Mouse (Mus musculus) layer of hippocampus, adult 9-10 months (tissue): ENCODE measurements around the gene Ccdc120.

Source experiments
- DNase-seq: peaks from one replicate; pipeline ENCODE4 v3.0.0; 2022; ENCODE audit warnings: low spot score

Gene Ccdc120

DNA sequence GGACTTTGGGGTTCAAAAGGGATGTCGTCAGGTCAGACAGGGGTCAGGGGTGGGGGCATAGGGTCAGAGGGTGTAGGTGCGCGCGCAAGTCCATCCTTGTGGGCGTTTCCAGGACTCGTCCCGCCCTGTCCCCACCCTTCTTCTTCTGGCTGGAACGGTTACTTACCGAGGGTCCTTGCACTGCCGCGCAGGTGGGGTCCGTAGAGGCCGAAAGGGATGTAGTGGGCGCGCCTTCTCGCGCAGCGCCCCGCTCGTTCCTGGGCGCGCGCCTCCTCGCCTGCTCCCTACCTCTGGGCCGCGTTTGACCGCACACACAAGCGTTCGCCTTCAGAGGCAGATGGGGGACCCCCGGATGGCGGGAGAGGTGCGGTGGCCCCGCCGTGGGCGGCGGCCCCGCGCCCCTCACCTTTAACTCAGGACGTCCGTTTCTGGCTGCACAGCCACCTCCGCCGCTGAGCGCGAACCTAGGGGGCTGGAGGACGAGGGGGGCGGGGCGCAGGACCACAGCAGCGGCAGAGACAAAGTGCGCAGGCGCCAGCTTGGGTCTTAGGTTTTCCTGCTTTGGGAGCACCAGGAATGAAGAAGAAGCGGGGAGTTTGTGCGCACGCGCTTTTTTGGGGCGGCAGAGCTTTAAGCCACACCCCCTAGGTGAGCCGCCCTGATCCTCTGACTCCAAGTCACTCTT is at the start of gene Ccdc120:
TSS of gene Ccdc120 (minus strand) at position 474 of the 685 bp plus-strand sequence.
- no peak for DNase-seq

DNA sequence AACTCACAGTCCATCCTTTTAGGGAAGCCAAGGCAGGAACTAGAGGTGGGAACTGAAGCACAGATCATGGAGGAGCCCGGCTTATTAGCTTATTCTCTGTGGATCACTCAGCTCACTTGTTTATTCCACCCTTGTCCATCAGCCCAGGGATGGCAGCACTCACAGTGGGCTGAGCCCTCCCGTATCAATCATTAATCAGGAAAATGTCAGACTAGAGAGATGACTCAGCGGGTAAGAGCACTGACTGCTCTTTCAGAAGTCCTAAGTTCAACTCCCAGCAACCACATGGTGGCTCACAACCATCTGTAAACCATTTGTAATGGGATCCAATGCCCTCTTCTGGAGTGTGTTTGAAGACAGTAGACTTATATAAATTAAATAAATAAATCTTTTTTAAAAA is 46.6 kb upstream of the Ccdc120 start:
- no peak for DNase-seq

DNA sequence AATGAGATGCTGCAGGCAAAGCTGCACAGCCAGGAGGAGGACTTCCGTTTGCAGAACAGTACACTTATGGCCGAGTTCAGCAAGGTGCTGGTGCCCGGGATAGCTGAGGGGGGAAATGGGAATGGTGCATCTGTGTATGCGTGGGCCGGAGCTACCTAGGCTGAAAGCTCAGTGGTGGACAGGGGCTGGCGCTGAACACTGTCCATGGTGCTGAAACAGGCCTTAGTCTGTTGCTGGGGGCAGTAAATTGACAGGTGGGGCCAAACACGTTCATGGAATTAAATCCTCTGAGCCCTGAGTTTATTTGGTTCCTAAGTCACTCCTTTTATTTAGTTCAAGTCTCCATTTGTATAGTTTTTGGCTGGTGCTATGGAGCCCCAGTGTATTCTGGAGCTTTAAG is 44.3 kb upstream of the Ccdc120 start:
- DNase-seq, result no peak

DNA sequence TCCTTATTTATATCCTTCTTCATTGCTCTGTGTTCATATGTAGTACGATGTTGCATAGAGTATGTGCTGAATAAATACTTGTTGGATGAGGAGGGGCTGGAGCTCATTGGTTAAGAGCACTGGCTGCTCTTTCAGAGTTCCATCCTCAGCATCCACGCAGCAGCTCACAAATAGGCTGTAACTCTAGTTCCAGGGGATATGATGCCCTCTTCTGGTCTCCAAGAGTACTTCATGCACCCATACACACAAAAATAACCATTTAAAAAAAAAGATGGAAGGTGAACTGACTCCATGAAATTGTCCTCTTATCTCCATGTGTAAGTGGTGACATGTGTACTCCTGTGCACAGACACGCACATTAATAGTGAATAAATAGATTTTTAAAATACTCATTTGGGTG is 42.7 kb upstream of the Ccdc120 start:
- DNase-seq, result no peak

DNA sequence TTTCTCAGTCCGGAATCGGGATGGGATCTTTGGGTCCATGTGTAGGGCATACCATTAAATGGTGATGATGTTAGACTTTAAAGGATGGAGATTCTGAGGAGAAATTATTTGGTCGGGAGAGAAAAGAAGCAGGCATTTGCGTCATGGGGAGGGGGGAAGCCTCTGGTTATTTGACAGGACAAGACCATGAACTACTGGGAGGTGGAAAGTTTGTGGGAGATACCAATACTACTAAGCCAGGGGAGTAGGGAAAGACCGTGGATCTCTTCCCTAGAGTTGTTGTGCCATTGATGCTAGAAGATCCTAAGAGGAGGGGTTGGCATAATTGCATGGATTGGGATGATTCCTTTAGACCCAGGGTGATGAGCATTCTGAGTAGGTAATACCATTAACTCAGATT is 39.6 kb upstream of the Ccdc120 start:
- no peak for DNase-seq

DNA sequence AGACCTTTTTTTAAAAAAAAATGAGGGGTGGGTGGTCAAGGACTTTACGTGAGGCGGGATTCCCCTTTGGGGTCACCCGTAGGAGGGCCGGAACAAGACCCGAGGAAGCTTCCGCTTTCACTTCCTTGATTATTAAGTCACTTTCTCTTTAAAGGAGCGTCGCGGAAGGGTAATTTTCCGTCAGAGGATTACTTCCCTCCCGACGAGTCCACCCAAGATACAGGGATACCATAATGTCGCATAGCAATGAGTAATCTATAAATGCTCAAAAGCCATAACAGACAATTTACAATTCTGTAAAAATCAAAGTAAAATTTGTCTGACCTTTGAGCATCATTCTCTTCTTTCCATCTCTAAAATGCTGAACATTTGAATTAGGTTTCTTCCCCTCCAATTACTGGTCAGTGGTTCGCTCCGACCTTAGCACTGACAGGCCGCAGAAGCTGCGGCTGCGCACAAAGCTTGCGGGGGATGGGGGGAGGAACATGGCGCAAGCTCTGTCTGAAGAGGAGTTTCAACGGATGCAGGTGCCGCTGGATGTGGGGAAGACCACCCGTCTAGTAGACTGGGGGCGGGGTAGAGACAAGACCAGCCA is 38.9 kb upstream of the Ccdc120 start, which contains the start of gene Gripap1:
TSS of gene Gripap1 (plus strand) at position 224 of the 595 bp plus-strand sequence.
- peak; percentile 65 for DNase-seq

DNA sequence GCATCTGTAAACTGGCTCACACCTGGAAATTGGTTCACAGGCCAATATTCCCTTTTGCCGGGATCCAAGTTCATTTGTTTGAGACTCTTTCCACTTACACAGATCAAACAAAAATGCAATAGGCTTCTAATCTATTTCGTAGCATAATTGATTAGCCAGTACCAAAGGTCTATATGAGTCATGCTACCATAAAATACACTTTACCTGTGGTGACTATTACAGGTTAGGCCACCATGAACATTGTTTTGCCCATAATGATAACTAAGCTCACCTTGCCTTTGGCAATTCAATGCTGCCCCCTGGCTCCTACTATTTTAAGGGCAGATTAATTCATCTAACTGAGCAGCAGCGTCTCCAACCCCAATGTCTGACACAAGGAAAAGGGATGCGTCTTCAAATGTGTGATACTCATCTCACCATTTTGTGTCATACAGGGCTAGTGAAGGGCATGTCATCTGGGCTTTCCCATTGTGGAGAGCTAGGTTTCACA is 31.9 kb upstream of the Ccdc120 start:
- DNase-seq, result no peak

DNA sequence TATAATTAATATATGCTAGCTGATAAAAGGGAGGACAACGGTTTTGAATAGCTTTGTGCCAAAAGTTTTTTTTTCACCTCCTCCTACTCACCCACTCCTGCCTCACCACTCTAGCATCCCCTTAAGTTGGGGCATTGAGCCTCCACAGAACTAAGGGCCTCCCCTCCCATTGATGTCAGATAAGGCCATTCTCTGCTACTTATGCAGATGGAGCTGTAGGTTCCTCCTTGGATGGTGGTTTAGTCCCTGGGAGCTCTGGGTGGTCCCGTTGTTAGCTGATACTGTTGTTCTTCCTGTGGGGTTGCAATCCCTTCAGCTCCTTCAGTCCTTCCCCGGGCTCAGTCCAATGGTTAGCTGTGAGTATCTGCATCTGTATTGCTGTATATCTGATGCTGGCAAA is 28.6 kb upstream of the Ccdc120 start:
- DNase-seq, result no peak

DNA sequence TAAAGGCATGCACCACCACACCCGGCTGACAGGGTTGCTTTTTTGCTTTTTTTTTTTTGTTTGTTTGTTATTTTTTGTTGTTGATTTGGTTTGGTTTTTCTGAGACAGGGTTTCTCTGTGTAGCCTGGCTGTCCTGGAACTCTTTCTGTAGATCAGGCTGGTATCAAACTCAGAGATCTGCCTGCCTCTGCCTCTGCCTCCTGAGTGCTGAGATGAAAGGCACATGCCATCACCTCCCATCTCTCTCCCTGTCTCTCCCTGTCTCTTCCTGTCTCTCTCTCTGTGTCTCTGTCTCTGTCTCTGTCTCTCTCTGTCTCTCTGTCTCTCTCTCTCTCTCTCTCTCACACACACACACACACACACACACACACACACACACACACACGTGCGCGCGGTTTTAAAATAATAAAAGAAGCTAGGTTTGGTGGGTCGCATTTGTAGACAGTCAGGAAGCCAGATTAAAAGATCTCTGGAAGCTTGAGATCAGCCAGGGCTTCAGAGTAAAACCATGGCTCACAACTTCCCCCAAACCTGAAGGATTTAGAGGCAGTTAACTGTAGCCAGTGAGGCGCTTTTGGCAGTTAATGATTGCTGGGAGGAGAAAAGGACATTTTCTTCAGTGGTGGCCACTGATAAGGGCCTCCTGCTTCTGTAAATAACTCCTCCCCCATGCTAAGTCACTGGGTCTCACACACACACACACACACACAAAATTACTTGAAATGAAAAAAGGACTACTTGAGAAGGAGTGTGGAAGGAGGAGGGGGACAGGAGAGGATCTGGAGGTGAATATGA is 27.9 kb upstream of the Ccdc120 start:
- no peak for DNase-seq

DNA sequence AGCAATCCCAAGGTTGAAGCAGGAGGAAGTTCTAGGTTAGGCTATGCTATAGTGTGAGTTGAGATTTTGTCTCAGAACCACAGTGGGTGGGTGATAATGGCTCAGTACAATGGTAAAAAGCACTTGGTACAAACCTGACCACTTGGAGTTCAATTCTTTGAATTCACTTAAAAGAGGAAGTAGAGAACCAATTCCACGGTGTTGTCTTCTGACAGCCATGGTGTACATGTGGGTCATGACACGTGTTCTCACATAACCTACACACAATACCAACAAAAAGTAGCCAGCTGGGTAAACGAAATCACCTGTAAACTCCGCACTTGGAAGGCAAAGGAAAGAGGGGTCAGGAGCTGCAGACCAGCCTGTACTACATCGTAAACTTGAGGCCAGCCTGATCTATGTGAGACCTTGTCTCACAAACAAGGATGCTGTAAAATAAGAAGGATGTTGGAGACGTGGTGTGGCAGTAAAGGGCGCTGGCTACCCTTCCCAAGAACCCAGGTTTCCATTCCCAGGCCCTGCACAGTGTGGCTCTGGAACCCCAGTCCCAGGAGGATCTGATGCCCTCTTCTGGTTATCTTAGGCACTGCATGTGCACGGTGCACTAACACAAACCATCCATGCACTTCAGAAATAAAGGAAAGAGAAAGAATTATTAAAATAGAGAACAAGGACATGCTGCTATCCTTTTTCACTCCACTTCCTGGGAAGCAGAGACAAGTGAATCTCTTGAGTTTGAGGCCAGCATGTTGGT is 25.8 kb upstream of the Ccdc120 start:
- DNase-seq, result no peak

DNA sequence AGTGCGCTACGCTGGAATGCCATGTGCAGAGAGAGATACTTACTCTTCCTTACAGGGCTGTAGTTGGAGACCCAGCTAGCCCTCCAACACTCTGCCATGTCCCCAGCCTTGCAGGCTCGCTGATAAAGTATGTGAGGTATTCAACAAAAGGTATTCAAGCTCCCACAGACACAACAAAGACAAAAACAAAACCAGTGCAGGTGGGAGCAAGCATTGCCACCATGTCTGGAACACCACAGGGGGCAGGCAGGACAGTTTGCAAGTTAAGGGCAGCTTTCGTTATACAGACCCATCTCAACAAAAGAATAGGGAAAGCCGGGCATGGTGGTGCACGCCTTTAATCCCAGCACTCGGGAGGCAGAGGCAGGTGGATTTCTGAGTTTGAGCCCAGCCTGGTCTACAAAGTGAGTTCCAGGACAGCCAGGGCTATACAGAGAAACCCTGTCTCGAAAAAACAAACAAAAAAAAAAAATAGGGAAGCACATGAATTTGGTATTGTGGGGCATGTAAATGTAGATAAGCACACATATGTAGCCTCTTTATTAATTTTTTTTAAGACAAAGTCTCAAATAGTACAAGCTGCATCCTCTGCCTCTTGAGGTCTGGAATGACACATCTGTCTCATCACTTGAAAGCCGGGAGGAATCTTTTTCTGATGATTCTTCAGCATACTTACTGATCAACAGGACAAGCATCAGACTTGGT is 24.9 kb upstream of the Ccdc120 start:
- DNase-seq, result no peak

DNA sequence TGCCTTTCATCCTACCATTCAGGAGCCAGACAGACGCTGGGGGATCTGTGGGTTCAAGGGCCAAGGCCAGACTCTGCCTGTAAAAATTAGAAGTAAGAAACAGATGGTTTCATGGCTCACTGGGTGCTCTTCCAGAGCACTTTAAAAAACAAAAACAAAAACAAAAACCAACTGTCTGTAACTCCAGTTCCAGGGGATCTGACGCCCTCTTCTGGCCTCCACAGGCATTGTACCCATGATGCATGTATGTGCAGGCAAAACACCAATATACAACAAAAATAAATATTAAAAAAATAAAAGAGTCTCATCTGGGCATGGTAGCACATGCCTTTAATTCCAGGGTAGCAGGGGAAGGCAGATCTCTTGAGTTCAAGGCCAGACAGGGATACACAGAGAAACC is 22.1 kb upstream of the Ccdc120 start:
- DNase-seq, result no peak

DNA sequence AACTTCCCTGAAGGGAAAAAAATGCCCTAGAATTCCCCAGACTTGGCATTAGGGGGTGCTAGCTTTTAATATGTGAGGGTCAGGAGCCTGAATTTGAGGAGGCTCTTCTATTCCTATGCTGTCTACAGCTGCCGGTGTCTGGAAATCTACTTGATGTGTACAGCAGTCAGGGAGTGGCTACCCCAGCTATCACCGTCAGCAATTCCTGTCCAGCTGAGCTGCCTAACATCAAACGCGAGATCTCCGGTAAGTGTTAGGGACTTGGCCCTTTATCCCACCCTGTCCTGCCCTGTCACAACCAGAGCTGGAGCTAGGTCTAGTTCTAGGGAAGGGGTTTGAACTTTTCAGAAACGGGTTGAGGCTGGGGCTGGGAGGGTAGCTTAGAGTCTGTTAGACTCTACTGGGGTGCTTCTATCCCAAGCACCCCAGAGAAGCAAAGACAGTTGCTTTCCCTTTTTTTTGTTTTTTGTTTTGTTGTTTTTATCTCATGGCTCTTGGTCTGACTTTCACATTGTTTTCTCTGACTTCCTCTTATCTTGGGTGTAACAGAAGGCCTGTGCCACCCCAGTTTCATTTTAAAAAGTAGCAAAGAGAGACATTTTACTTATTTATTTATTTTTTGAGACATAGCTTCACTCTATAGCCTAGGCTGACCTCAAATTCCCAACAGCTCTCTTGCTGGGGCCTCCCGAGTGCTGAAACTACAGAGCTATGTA is 18.8 kb upstream of the Ccdc120 start:
- DNase-seq, result no peak

DNA sequence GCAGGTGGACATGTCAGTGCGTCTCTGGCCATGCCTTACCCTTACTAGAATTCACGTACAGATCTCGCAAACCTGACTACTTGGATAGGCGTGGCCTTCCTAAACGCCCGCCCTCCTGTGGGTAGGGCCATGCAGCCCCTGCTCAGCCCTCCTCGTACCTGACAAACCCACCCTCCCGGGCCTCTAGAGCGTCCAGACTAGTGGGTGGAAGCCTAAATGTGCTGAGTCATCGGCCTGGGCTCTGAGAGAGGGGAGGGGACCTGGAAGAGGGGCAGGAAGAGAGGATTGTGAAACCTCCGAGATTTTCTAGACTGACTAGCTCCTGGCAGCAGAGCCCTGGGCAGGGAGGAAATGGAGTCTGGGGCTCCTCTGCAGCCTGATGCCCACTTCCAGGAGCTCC is 15.1 kb upstream of the Ccdc120 start:
- DNase-seq, result no peak

DNA sequence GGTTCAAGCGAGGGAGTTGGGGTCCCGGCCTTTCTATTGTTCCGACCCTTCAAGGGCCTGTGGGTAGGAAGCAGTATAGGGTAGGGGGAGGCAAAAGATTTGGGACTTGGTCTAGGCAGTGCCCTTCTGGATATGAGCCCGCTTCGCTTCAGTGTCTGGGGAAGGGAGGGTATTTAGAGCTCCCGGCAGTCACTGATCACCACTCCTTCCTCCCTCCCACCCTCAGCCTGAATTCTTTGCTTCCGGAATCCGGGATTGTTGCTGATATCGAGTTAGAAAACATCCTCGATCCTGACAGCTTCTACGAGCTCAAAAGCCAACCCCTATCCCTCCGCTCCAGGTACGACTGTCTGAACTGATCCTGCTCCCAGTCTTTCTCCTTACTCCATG is 14.6 kb upstream of the Ccdc120 start:
- no peak for DNase-seq

DNA sequence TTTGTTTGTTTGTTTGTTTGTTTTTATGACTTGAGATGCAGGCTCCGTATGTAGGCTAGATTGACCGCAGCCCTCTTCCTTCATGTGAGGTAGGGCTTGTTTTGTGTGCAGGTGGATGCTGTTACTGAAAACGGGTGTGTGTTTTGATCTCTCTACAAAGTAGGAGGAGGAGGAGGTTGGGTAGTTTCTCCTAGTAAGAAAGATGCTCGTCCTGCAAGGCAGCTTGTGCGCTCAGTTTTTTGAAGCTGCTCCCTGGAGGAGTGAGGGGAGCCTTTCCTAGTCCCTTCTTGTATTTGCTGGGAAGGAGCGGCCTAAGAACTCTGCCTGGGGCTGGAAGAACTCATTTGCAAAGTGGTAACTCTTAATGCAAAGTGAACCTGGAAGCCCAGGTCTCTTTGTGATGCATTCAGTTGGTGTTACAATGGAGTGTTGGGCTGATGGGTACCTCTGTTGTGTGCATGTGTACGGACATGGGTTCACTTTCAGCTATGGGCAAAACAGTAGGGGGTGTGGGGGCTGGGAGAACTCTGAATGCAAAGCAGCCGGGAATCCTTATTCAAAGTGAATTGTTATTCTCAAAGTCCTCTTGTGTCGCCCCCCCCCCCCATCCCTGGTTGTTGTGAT is 14.1 kb upstream of the Ccdc120 start:
- DNase-seq, result no peak

DNA sequence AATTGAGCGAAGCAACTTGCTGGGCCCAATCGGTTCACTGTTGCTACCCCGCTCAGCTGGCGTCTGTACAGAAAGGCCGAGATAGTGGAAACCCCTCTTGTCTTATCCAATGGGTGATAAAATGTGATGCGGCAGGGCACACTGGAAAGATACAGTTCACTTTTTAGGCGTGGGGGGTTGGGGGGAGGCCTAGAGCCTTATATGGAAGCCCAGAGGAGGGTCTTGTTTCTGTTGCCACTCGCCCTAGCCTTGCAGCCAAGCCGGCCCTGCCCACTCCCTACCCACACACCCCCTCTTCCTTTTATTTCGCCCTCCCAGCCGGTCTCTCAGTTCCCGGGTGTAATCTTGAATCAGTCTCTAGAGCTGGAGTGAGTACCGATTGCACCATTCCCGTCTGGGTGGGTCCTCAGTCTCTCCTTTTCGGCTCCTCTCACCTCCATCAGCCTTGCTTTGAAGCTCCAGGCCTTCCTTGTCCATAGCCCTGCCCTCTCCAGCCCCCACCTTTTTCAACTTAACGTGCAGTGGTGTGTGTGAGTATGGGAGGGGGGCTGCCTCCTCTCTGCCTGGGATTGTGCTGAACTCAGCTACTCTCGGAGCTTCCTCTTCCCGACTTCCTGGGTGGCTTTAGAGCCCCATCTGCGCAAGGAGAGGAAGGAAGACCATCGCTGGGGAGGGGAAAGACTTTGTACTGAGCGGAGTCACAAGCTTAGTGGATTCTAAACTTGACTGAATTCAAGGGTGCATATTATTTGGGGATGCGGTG is 13.1 kb upstream of the Ccdc120 start:
- DNase-seq, result no peak

DNA sequence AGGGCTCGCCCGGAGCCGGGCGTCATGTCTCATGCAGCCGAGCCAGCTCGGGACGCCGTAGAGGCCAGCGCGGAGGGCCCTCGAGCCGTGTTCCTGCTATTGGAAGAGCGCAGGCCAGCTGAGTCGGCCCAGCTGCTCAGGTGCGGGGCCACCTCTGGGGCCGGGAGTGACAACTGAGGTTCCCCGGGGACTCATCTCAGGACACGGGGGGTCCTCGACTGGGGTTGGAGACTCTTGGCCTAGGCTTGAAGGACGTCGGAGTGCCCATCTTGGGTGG is 12.2 kb upstream of the Ccdc120 start:
- DNase-seq, result no peak

DNA sequence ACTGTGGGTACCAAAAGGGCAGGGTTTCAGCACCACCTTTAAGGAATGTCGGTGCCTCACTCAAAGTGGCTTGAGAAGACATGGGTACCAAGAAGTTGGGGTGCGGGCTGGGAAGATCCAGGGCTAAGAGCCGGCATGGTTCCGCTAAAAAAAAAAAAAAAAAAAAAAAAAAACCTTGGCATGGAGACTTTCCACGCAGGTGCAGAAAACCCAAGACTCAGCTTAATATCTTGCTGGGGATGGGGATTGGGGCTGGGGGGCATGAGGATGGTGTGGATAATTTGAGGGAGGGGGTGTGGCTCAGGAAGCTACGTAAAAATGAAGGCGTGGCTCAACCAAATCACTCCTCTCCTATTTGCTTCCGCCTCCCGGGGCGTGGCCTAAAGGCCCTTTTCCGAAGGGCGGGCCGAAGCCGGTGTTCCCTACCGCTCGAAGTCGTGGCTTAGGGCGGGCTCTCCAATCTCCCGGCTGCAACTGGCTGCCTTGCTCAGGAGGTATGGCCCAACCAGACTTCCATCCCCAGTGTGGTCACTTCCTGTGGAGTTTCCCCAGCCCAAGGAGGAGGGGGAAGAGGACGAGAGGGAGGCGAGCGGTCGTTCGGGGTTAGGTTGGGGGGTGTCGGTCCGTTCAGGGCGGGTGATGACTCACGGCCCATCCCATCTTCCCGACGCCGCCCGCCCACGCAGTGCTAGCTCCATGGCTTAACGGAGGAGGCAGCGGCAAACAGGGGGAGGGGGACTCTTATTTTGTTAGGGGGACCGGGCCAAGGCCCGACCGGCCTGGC is 11.6 kb upstream of the Ccdc120 start, which contains the start of gene Tfe3:
TSS of gene Tfe3 (plus strand) at position 424 of the 784 bp plus-strand sequence.
- DNase-seq, result peak; percentile 56
